Mouse (Mus musculus) kidney, postnatal 0 days (tissue): ENCODE data around the gene Ryr2. TPM values are rescaled to one million over a fixed set of nuclear protein-coding genes. Genes with fewer than 3 reads are reported as not detected.

Experiments used
- ATAC-seq: fragments of 200-750 bp; cut with Nextera tagmentation; replicated peaks from 2 replicates; pipeline ENCODE4 v1.8.0; 2017; ENCODE audit warnings: low read depth, moderate number of reproducible peaks, moderate TSS enrichment, moderate library complexity; ENCODE audit not compliant: low FRiP score
- DNase-seq: peaks from one replicate; pipeline ENCODE4 v3.0.0-alpha.2; 2016; ENCODE audit warnings: low spot score
- H3K27ac ChIP-seq: fragments of 300-500 bp; sonication (generic); 2 replicates; pipeline ENCODE4 v1.5.1; 2014; ENCODE audit warnings: mild to moderate bottlenecking
- H3K27me3 ChIP-seq: fragments of 300-500 bp; sonication (generic); 2 replicates; pipeline ENCODE4 v1.6.1; 2014; ENCODE audit warnings: low read length, mixed read lengths; ENCODE audit not compliant: insufficient read depth
- H3K36me3 ChIP-seq: fragments of 300-500 bp; sonication (generic); 2 replicates; pipeline ENCODE4 v1.6.1; 2014; ENCODE audit warnings: low read length, mixed read lengths; ENCODE audit not compliant: insufficient read depth
- H3K4me1 ChIP-seq: fragments of 300-500 bp; sonication (generic); replicated peaks from 2 replicates; pipeline ENCODE4 v1.6.1; 2014; ENCODE audit warnings: antibody characterized with exemption, low read length, mixed read lengths; ENCODE audit not compliant: insufficient read depth
- H3K4me2 ChIP-seq: fragments of 300-500 bp; sonication (generic); 2 replicates; pipeline ENCODE4 v1.6.1; 2014; ENCODE audit warnings: mild to moderate bottlenecking, low read length, moderate library complexity, mixed read lengths
- H3K4me3 ChIP-seq: fragments of 300-500 bp; sonication (generic); replicated peaks from 2 replicates; pipeline ENCODE4 v1.5.1; 2014; ENCODE audit warnings: low read depth, low read length
- H3K9ac ChIP-seq: fragments of 300-500 bp; sonication (generic); 2 replicates; pipeline ENCODE4 v1.6.1; 2014; ENCODE audit warnings: low read depth, low read length
- H3K9me3 ChIP-seq: fragments of 300-500 bp; sonication (generic); replicated peaks from 2 replicates; pipeline ENCODE4 v1.6.1; 2016; ENCODE audit warnings: low read length, inconsistent platforms, mixed read lengths
- CTCF ChIP-seq: IDR thresholded peaks from 2 replicates; pipeline ENCODE4 v1.5.1; 2016; ENCODE audit warnings: antibody characterized with exemption, low read depth, mild to moderate bottlenecking, moderate library complexity
- WGBS: fragments of 180-500 bp; shearing (Covaris S2); extraction: QIAGEN DNeasy Blood & Tissue Kit; methylation state at CpG from one replicate; pipeline ENCODE4 v1.1.7; 2014; 5-methylcytosine and 5-hydroxymethylcytosine counted together
- polyA plus RNA-seq: library from polyadenylated mRNA; unstranded; fragments of >200 nt; fragmentation: Nextera tagmentation; extraction: Ambion mirVana; gene quantifications from 2 replicates; pipeline ENCODE4 v1.2.1, GENCODE M21; 2015

The Ryr2 gene
- polyA plus RNA-seq, 1 experiment from 2014 or later, result 0.09 TPM

DNA sequence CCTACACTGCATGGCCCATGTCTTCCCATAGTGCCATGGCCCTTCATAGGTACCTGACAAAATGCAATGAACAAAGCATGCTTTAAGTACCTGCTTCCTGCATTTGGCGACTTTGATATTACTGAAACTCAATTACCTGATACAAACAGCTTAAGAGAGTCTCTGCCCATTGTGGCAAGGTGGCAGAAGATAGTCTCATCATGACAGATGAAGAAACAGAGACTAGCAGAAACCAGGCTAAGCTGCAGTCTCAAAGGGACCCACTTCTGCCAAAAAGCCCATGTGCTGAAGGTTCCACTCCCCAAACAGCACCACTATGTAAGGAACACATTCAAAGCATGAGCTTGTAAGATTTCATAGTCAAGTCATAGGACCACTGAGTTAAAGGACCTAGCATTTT is 7.8 kb downstream of the Ryr2 start:
- ATAC-seq, result no peak
- WGBS, result 91% methylated on average over 1 of the region's 1 CpGs

DNA sequence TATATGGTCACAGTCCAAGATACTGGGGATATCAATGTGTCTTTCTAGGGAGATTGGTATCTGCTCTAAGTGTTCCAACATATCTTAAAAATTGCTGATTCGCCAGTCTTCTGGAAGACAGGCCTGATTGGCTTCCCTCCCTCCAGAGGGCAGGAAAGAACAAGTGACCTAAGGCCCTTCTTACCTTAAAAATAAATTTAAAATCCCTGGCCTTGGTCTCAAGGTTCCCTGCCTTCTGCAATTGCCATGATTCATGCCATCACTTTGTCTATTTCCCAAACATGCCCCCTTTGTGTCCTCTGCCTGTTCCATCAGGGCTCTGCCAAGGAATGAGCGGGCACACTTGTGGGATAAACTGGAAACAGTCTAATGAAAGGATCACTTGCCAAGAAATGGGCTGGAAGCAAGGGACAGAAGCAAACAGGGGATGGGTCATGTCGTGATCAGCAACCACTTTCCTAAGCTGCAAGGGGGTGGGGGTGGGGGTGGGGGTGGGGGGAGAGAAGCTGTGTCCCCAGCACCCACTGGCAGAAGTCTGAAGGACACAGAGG is 10.3 kb downstream of the Ryr2 start:
- DNase-seq, result no peak
- TF ChIP-seq CTCF, result no peak
- WGBS, result 82% methylated on average over 3 of the region's 3 CpGs

More for the DNA sequence above, 7.8 kb downstream of the Ryr2 start:
- 0 out of 2 replicates have a peak, but pooled peaks cover 7% of the 10 kb centered on the region for H3K27me3 ChIP-seq
- H3K9me3 ChIP-seq, result no peaks in the 10 kb centered on the region
- no peak overlapping the region for H3K4me3 ChIP-seq
- H3K27ac ChIP-seq, result no peak overlapping the region
- TF ChIP-seq CTCF, result no peak
- H3K9ac ChIP-seq, result no peak overlapping the region
- H3K4me2 ChIP-seq, result no peak overlapping the region
- H3K4me1 ChIP-seq, result no peaks in the 10 kb centered on the region
- H3K36me3 ChIP-seq, result no peaks in the 10 kb centered on the region
- DNase-seq, result no peak

DNA sequence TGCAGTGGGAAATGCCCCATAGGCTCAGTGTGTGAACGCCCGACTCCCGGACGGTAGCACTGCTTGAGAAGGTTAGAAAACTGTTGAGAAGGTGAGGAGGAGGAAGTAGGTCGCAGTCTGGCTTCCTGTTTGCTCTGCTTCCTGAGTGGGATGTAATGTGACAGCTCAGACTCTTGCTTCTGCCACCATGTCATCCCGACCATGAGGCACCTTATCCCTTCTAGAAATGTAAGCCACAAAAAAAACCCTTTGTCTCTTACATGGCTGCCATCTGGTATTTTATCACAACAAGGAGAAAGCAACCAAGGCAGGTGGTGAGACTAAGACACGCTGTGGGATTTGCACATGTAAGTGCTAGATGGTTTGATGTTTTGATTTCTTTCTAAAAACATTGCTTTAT is 12.2 kb downstream of the Ryr2 start:
- H3K9me3 ChIP-seq, result no peaks in the 10 kb centered on the region
- DNase-seq (no peak), ATAC-seq (no peak)
- H3K4me1 ChIP-seq, result no peaks in the 10 kb centered on the region
- no peak overlapping the region for H3K4me3 ChIP-seq
- 66% methylated on average over 7 of the region's 7 CpGs for WGBS
- H3K27ac ChIP-seq, result no peak overlapping the region
- H3K4me2 ChIP-seq, result no peak overlapping the region
- H3K9ac ChIP-seq, result no peak overlapping the region
- H3K36me3 ChIP-seq, result no peaks in the 10 kb centered on the region
- H3K27me3 ChIP-seq, result no peaks in the 10 kb centered on the region
- no peak for TF ChIP-seq CTCF

More for the DNA sequence above, 10.3 kb downstream of the Ryr2 start:
- Histone ChIP-seq H3K4me1 (no peaks in the 10 kb centered on the region), H3K4me3 (no peak overlapping the region), H3K27me3 (no peaks in the 10 kb centered on the region), H3K9ac (no peak overlapping the region), H3K27ac (no peak overlapping the region), H3K9me3 (no peaks in the 10 kb centered on the region), H3K4me2 (no peak overlapping the region), H3K36me3 (no peaks in the 10 kb centered on the region)
- ATAC-seq, result no peak

DNA sequence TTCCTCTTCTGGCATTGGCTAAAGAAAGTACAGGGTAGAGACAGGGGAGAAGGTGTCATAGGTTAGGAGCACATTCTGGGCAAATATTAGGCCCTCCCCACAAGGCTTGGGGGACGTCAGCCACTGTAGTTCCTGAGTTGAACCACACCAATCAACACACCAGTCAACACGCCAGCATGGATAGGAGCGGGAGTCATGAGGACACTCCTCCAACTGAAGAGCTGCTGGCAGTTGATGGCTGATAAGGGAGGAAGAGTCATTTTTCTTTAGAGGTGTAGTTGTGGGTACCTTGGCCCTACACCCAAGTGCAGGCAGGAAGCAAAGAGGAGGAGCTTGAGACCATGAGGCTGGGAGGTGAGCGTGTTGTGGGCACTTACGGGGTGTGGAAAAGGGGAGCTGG is 13.6 kb downstream of the Ryr2 start:
- Histone ChIP-seq H3K27me3 (no peaks in the 10 kb centered on the region), H3K9ac (no peak overlapping the region), H3K36me3 (no peaks in the 10 kb centered on the region), H3K27ac (no peak overlapping the region), H3K4me3 (no peak overlapping the region), H3K4me1 (no peaks in the 10 kb centered on the region), H3K4me2 (no peak overlapping the region), H3K9me3 (no peaks in the 10 kb centered on the region)
- ATAC-seq (no peak), DNase-seq (no peak)
- TF ChIP-seq CTCF, result no peak
- WGBS, result 81% methylated on average over 5 of the region's 5 CpGs

DNA sequence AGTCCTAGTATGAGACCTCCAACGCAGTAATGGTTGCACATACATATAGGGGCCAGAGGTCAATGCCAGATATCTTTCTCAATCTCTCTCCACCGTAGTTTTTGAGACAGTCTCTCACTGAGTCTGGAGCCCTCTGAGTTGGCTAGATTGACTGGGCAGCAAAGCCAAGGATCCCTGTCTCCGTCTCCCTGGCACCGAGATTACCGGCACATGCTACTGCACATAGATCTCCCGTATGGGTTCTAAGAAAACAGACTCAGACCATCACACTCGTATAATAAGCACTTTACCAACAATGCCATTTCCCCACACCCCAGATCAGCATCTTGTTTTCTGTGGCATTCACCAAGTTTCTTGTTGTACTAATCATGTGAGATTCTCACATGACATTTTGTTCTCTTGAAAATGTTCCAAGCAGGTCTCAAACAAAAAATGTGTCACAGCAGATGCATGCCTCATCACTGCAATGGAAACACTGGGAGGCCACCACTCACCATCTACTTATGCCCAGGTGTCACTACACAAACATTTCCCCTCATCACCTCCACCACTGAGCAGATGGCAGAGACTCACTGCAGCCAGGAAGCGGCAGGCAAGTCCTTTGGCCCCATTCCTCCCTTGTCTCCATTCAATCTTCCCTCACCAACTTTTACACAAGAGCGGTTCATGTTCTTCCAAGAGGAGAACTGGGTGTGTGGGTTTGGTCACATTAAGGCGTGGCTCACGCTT is 14.2 kb downstream of the Ryr2 start:
- Histone ChIP-seq H3K36me3 (no peaks in the 10 kb centered on the region), H3K4me2 (no peak overlapping the region), H3K9ac (no peak overlapping the region), H3K4me1 (no peaks in the 10 kb centered on the region), H3K9me3 (no peaks in the 10 kb centered on the region), H3K27me3 (no peaks in the 10 kb centered on the region), H3K4me3 (no peak overlapping the region), H3K27ac (no peak overlapping the region)
- 90% methylated on average over 11 of the region's 11 CpGs for WGBS
- ATAC-seq (no peak), DNase-seq (no peak)
- no peak for TF ChIP-seq CTCF

DNA sequence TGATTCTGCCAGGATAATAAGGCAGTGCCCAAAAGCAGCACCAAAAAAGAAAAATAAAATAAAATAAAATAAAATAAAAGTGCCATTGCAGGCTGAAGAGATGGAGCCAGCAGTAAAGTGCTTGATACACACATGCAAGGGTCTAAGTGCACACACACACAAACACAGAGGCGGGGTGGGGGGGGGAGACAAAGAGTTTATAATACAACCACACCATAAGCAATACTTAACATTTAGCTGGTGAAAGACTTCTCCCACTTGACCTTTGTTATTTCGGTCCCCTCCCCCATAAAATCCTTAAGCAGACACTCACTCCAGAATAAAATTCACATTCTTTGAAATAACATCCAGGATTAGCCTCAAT is 22.7 kb downstream of the Ryr2 start:
- Histone ChIP-seq H3K27ac (no peak overlapping the region), H3K27me3 (peaks cover 2% of the 10 kb centered on the region; the same call in 1 of the 2 replicates), H3K4me2 (no peak overlapping the region), H3K9me3 (no peaks in the 10 kb centered on the region), H3K4me3 (no peak overlapping the region), H3K9ac (no peak overlapping the region), H3K4me1 (no peaks in the 10 kb centered on the region), H3K36me3 (no peaks in the 10 kb centered on the region)
- DNase-seq (no peak), ATAC-seq (no peak)
- TF ChIP-seq CTCF, result no peak
- WGBS, result 80% methylated on average over 2 of the region's 2 CpGs
